Mouse (Mus musculus) lung, embryonic 14.5 days (tissue): ENCODE measurements around the gene Tex19.1. TPM values are rescaled to one million over a fixed set of nuclear protein-coding genes. Genes with fewer than 3 reads are reported as not detected.
A peak's percentile ranks its signal among the peaks of the same experiment; 100 is the strongest.

Experiments
- ATAC-seq: fragments of 200-750 bp; cut with Nextera tagmentation; 2 replicates; pipeline ENCODE4 v1.8.0; 2017; ENCODE audit warnings: mild to moderate bottlenecking, moderate TSS enrichment, moderate library complexity; ENCODE audit not compliant: insufficient read depth
- DNase-seq: peaks from one replicate; pipeline ENCODE4 v3.0.0-alpha.2; 2015
- H3K27ac ChIP-seq: fragments of 300-500 bp; sonication (generic); 2 replicates; pipeline ENCODE4 v1.5.1; 2014; ENCODE audit warnings: low read depth, mild to moderate bottlenecking, moderate library complexity
- H3K27me3 ChIP-seq: fragments of 300-500 bp; sonication (generic); 2 replicates; pipeline ENCODE4 v1.6.1; 2014; ENCODE audit warnings: low read length, control low read depth; ENCODE audit not compliant: insufficient read depth
- H3K36me3 ChIP-seq: fragments of 300-500 bp; sonication (generic); 2 replicates; pipeline ENCODE4 v1.6.1; 2014; ENCODE audit warnings: control low read depth; ENCODE audit not compliant: insufficient read depth
- H3K4me1 ChIP-seq: fragments of 300-500 bp; sonication (generic); 2 replicates; pipeline ENCODE4 v1.6.1; 2014; ENCODE audit warnings: antibody characterized with exemption, control low read depth; ENCODE audit not compliant: insufficient read depth
- H3K4me2 ChIP-seq: fragments of 300-500 bp; sonication (generic); 2 replicates; pipeline ENCODE4 v1.6.1; 2014; ENCODE audit warnings: mild to moderate bottlenecking
- H3K4me3 ChIP-seq: fragments of 300-500 bp; sonication (generic); 2 replicates; pipeline ENCODE4 v1.5.1; 2014; ENCODE audit warnings: low read depth, low read length
- H3K9ac ChIP-seq: fragments of 300-500 bp; sonication (generic); 2 replicates; pipeline ENCODE4 v1.6.1; 2014
- H3K9me3 ChIP-seq: fragments of 300-500 bp; sonication (generic); 2 replicates; pipeline ENCODE4 v1.6.1; 2016; ENCODE audit warnings: low read depth, low read length, control low read depth
- CTCF ChIP-seq: IDR thresholded peaks from 2 replicates; pipeline ENCODE4 v1.5.1; 2016; ENCODE audit warnings: antibody characterized with exemption, low read depth
- WGBS: fragments of 180-500 bp; shearing (Covaris S2); extraction: QIAGEN DNeasy Blood & Tissue Kit; methylation state at CpG from one replicate; pipeline ENCODE4 v1.1.7; 2014; 5-methylcytosine and 5-hydroxymethylcytosine counted together
- polyA plus RNA-seq: library from polyadenylated mRNA; unstranded; fragments of >200 nt; fragmentation: Nextera tagmentation; extraction: Ambion mirVana; gene quantifications from 2 replicates; pipeline ENCODE4 v1.2.1, GENCODE M21; 2014

Gene Tex19.1
- polyA plus RNA-seq, 1 experiment from 2014 or later = not detected

DNA sequence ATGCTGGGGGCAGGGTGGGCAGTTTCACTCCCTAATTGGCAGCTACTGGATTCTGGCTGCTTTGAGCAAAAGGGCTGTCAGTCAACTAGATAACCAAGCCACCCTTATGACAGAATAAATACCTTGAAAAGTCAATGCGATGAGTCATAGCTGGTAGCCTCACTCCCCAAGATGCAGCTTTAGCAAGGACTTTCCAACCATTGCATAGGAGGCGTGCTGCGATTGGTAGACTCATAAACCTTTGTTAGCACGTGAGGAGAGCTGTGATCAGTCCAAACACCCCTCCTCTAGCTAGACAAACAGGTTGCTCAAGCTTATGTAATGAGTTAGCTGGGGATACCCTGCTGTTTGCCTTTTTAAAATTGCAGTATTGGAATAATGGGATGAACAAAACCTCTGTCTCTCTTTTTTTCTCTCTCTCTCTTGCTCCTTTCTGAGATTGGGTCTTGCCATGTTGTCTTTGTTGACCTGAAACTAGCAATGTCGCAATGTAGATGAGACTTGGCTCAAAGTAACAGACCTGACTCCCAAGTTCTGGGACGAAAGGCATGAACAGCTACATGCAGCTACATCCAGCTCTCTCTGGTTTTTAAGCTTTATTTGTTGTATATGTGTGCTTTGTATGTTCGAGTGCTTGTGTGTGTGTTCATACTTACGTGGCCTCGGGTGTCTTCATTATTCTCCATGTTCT, 2.5 kb upstream of the Tex19.1 start:
- Histone ChIP-seq H3K9me3 (no peaks in the 10 kb centered on the region), H3K4me3 (no peak overlapping the region), H3K36me3 (no peaks in the 10 kb centered on the region), H3K4me2 (no peak overlapping the region), H3K9ac (no peak overlapping the region), H3K4me1 (no peaks in the 10 kb centered on the region), H3K27me3 (no peaks in the 10 kb centered on the region), H3K27ac (no peak overlapping the region)
- no peak for ATAC-seq
- no peak for TF ChIP-seq CTCF
- WGBS = 69% methylated on average over 9 of the region's 9 CpGs
- peak; percentile 3 for DNase-seq

DNA sequence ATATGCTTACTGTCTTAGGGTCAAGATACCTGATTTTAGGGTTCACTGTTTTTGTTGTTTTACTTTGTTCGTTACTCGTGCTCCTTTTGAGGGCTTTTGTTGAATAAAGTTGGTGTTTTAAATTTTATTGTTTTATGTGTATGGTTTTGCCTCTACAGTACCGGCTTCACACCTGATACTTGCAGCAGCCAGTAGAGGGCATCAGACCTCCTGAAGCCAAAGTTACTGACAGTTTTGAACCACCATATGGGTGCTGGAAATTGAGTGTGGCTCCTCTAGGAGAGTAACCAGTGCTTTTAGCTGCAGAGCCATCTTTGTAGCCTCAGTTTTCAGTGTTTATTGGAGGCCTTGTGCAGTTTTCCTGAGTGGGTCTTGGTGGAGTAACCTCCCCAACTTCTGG, 2.2 kb downstream of the Tex19.1 start:
- Histone ChIP-seq H3K36me3 (no peaks in the 10 kb centered on the region), H3K4me2 (no peak overlapping the region), H3K4me3 (no peak overlapping the region), H3K9ac (no peak overlapping the region), H3K27me3 (no peaks in the 10 kb centered on the region), H3K9me3 (no peaks in the 10 kb centered on the region), H3K27ac (no peak overlapping the region), H3K4me1 (no peaks in the 10 kb centered on the region)
- TF ChIP-seq CTCF = peak; percentile 28
- WGBS = 76% methylated on average over 3 of the region's 3 CpGs
- ATAC-seq (no peak), DNase-seq (no peak)

DNA sequence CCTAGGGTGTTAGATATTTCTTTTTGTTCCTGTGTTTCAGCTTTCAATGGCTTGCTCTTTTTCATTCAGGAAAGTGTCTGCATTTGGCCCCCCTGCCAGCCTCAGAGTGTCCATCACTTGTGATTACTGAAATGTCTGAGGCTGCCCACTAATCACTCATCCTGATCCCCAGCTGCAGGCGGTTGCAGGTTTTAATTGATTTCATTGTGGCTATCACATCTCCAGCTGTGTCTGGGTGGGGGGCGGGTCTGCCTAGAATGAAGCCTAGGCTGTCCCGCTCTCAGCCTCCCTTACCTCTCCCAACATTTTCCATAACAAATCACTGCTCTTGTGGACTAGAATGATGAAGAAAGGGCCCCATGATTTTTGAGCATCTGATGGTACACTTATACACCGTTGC, 8.3 kb downstream of the Tex19.1 start:
- no peaks in the 10 kb centered on the region for H3K9me3 ChIP-seq
- 34% methylated on average over 4 of the region's 4 CpGs for WGBS
- no peaks in the 10 kb centered on the region for H3K36me3 ChIP-seq
- 0 out of 2 replicates have a peak, but pooled peaks cover 5% of the 10 kb centered on the region for H3K4me1 ChIP-seq
- DNase-seq (no peak), ATAC-seq (no peak)
- no peak overlapping the region for H3K4me3 ChIP-seq
- H3K27ac ChIP-seq = no peak overlapping the region
- no peak overlapping the region for H3K9ac ChIP-seq
- TF ChIP-seq CTCF = no peak
- H3K27me3 ChIP-seq = peaks cover 35% of the 10 kb centered on the region
- no peak overlapping the region for H3K4me2 ChIP-seq

DNA sequence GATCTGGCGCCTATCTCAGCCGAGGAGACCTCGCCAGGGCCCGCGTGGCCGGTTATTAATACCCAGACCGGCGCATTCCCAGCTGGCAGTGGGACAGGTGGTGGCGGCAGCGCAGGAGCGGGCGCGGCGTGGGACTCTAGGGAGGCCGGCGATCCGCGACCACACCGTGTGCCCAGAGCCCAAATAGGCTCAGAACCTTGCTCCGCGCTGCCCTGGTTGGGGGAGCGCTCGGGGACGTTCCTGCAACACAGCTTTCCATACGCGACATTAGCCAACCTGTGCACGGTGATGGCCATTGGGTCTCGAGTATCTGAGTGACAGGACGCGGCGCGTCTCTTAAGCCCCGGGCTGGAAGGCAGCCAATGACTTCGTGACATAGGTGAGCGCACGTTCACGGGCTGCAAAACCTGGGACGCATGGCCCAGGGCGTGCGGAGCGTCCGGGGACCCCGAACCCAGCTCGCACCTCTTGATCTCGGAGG, 10.5 kb downstream of the Tex19.1 start:
- DNase-seq (peak; percentile 48), ATAC-seq (no peak)
- TF ChIP-seq CTCF = no peak
- 0 out of 2 replicates have a peak, but pooled peaks cover 5% of the 10 kb centered on the region for H3K4me1 ChIP-seq
- no peak overlapping the region; the same call in 1 of the 2 replicates for H3K9ac ChIP-seq
- H3K4me2 ChIP-seq = peak overlapping the region; percentile 69
- H3K36me3 ChIP-seq = no peaks in the 10 kb centered on the region
- no peak overlapping the region for H3K27ac ChIP-seq
- H3K27me3 ChIP-seq = peaks cover 35% of the 10 kb centered on the region
- no peaks in the 10 kb centered on the region for H3K9me3 ChIP-seq
- peak overlapping the region; percentile 35 for H3K4me3 ChIP-seq
- 1% methylated on average over 45 of the region's 45 CpGs for WGBS

DNA sequence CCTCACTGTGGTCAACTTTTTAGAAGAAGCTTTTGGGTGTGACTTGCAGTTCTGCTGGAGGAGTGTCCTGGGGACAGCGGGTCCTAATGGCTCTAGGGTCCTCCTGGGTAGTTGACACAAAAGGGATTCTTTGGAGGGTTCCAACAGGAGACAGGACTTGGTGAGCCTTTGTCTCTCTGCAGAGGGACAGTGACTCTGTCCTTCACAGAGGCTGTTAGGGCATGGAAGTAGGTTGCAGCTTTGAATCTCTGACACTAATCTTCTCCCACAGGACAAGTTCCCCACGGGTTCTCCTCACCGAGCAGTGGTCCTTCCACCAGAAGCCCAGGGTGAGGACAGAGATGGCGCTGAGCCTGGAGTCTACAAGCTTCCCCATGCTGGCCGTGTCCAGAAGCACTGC, 14.0 kb downstream of the Tex19.1 start, which contains the start of gene Uts2r:
Gene Uts2r (plus strand): TSS at position 301 of the 400 bp plus-strand sequence.
- no peak for ATAC-seq
- Histone ChIP-seq H3K9ac (no peak within 1 kb of the TSS), H3K4me3 (no peak within 1 kb of the TSS), H3K36me3 (no peaks in the 10 kb centered on the region), H3K9me3 (no peaks in the 10 kb centered on the region), H3K4me1 (0 out of 2 replicates have a peak, but pooled peaks cover 5% of the 10 kb centered on the region), H3K27me3 (peaks cover 32% of the 10 kb centered on the region), H3K27ac (no peak within 1 kb of the TSS), H3K4me2 (no peak within 1 kb of the TSS)
- TF ChIP-seq CTCF = no peak
- WGBS = 80% methylated on average over 5 of the region's 5 CpGs
- DNase-seq = no peak

DNA sequence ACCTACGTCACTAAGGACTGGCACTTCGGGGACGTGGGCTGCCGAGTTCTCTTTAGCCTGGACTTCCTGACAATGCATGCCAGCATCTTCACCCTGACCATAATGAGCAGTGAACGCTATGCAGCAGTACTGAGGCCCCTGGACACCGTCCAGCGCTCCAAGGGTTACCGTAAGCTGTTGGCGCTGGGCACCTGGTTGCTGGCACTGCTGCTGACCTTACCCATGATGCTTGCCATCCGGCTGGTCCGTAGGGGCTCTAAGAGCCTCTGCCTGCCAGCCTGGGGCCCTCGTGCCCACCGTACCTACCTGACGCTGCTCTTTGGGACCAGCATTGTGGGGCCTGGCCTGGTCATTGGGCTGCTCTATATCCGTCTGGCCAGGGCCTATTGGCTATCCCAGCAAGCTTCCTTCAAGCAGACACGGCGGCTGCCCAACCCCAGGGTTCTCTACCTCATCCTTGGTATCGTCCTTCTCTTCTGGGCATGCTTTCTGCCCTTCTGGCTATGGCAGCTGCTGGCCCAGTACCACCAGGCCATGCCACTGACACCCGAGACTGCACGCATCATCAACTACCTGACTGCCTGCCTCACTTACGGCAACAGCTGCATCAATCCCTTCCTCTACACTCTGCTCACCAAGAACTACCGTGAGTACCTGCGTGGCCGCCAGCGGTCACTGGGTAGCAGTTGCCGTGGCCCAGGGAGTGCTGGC, 14.8 kb downstream of the Tex19.1 start:
- H3K9ac ChIP-seq = no peak overlapping the region
- H3K27me3 ChIP-seq = peaks cover 24% of the 10 kb centered on the region
- H3K27ac ChIP-seq = no peak overlapping the region
- H3K36me3 ChIP-seq = no peaks in the 10 kb centered on the region
- no peak for ATAC-seq
- H3K4me2 ChIP-seq = no peak overlapping the region
- 0 out of 2 replicates have a peak, but pooled peaks cover 5% of the 10 kb centered on the region for H3K4me1 ChIP-seq
- 88% methylated on average over 26 of the region's 26 CpGs for WGBS
- no peak overlapping the region for H3K4me3 ChIP-seq
- TF ChIP-seq CTCF = no peak
- H3K9me3 ChIP-seq = no peaks in the 10 kb centered on the region
- DNase-seq = no peak

DNA sequence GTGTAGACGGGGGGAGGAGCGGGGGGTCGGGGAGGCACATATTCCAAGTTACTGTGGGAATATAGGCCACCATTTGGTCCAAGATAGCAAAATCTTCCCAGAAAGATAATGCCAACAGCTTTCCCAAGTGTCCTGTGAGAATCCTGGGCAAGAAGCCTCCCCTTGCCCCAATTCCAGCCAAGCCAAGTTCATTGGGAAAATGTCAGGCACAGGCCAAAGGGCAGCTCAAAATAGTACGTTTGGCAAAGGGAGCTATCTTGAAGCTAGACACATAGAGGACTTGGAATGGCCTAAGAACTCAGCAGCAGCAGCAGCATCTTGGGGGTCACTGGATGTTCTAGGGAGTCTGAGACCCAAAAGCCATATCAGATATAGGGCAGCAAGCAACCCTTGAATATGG, 17.8 kb downstream of the Tex19.1 start:
- ATAC-seq (no peak), DNase-seq (no peak)
- H3K9me3 ChIP-seq = no peaks in the 10 kb centered on the region
- H3K9ac ChIP-seq = no peak overlapping the region
- H3K4me1 ChIP-seq = no peaks in the 10 kb centered on the region
- no peak overlapping the region for H3K27ac ChIP-seq
- 78% methylated on average over 4 of the region's 4 CpGs for WGBS
- H3K36me3 ChIP-seq = no peaks in the 10 kb centered on the region
- H3K27me3 ChIP-seq = no peaks in the 10 kb centered on the region
- no peak for TF ChIP-seq CTCF
- H3K4me3 ChIP-seq = no peak overlapping the region
- no peak overlapping the region for H3K4me2 ChIP-seq
